Mouse (Mus musculus): Measurements from ENCODE around the gene Tgfbr3. TPM values are rescaled to one million over a fixed set of nuclear protein-coding genes. Genes with fewer than 3 reads are reported as not detected.
"Not testable (repeated sequence)": the region's sequence is repeated elsewhere in the genome, so short reads cannot be mapped to it uniquely, and the experiment has no call there.

Gene Tgfbr3
- polyA plus RNA-seq, 1 experiment from 2014 or later, result 7.1 TPM

GRCm38 (mm10) chr5:107253395-107253794 is 36.0 kb downstream of the Tgfbr3 start:
- 77% methylated on average over 3 of the region's 3 CpGs for whole genome bisulfite sequencing (ENCODE audit: insufficient replicate concordance)
- peaks cover 7% of the 10 kb centered on the region for H3K36me3 ChIP-seq
- H3K27ac ChIP-seq, result 0 out of 2 replicates have a peak overlapping the region, but pooled peaks have one; percentile 56
- H3K9ac ChIP-seq, result no peak overlapping the region
- H3K4me3 ChIP-seq (replicated peaks), result no peak overlapping the region
- no peak for DNase-seq
- peaks cover 40% of the 10 kb centered on the region for H3K4me1 ChIP-seq (replicated peaks)
- ATAC-seq (ENCODE audit: low read depth), result no peak
- H3K4me2 ChIP-seq, result no peak overlapping the region
- no peaks in the 10 kb centered on the region for H3K27me3 ChIP-seq
- H3K9me3 ChIP-seq (replicated peaks), result no peaks in the 10 kb centered on the region

- DNase-seq, result peak; percentile 45
- Histone ChIP-seq H3K4me1 (replicated peaks) (peaks cover 40% of the 10 kb centered on the region), H3K4me2 (no peak overlapping the region), H3K9me3 (replicated peaks) (no peaks in the 10 kb centered on the region), H3K27ac (peak overlapping the region; percentile 77), H3K4me3 (replicated peaks) (no peak overlapping the region), H3K27me3 (no peaks in the 10 kb centered on the region), H3K9ac (peak overlapping the region; percentile 44; the same call in 1 of the 2 replicates), H3K36me3 (peaks cover 7% of the 10 kb centered on the region; the same call in 1 of the 2 replicates)
- ATAC-seq (ENCODE audit: low read depth), result peak; percentile 83
- 24% methylated on average over 1 of the region's 1 CpGs for WGBS (ENCODE audit: insufficient replicate concordance)
These were observed 37.0 kb downstream of the Tgfbr3 start for GRCm38 (mm10) chr5:107252435-107252834.

- H3K36me3 ChIP-seq, result peaks cover 7% of the 10 kb centered on the region; the same call in 1 of the 2 replicates
- H3K27ac ChIP-seq, result peak overlapping the region; percentile 77
- H3K4me2 ChIP-seq, result 0 out of 2 replicates have a peak overlapping the region, but pooled peaks have one; percentile 1
- H3K4me1 ChIP-seq (replicated peaks), result peaks cover 40% of the 10 kb centered on the region
- DNase-seq (no peak), ATAC-seq (ENCODE audit: low read depth) (peak; percentile 35; the same call in 1 of the 2 replicates)
- H3K9me3 ChIP-seq (replicated peaks), result no peaks in the 10 kb centered on the region
- peak overlapping the region; percentile 44; the same call in 1 of the 2 replicates for H3K9ac ChIP-seq
- no peak overlapping the region for H3K4me3 ChIP-seq (replicated peaks)
- 22% methylated on average over 3 of the region's 3 CpGs for WGBS (ENCODE audit: insufficient replicate concordance)
- no peaks in the 10 kb centered on the region for H3K27me3 ChIP-seq
These were observed 37.6 kb downstream of the Tgfbr3 start for GRCm38 (mm10) chr5:107251751-107252305.

GRCm38 (mm10) chr5:107250548-107251272 is 38.7 kb downstream of the Tgfbr3 start:
- no peaks in the 10 kb centered on the region for H3K27me3 ChIP-seq
- H3K27ac ChIP-seq, result no peak overlapping the region
- H3K9me3 ChIP-seq (replicated peaks), result no peaks in the 10 kb centered on the region
- peaks cover 7% of the 10 kb centered on the region; the same call in 1 of the 2 replicates for H3K36me3 ChIP-seq
- peaks cover 40% of the 10 kb centered on the region for H3K4me1 ChIP-seq (replicated peaks)
- WGBS (ENCODE audit: insufficient replicate concordance), result 58% methylated on average over 19 of the region's 19 CpGs
- no peak overlapping the region for H3K9ac ChIP-seq
- DNase-seq, result no peak
- ATAC-seq (ENCODE audit: low read depth), result no peak
- peak overlapping the region; percentile 17; the same call in 1 of the 2 replicates for H3K4me2 ChIP-seq
- no peak overlapping the region for H3K4me3 ChIP-seq (replicated peaks)

- Histone ChIP-seq H3K9ac (no peak overlapping the region), H3K4me1 (replicated peaks) (peaks cover 50% of the 10 kb centered on the region), H3K4me2 (no peak overlapping the region), H3K9me3 (replicated peaks) (no peaks in the 10 kb centered on the region), H3K4me3 (replicated peaks) (no peak overlapping the region), H3K27me3 (no peaks in the 10 kb centered on the region), H3K36me3 (peaks cover 4% of the 10 kb centered on the region; the same call in 1 of the 2 replicates), H3K27ac (no peak overlapping the region)
- WGBS (ENCODE audit: insufficient replicate concordance), result 71% methylated on average over 6 of the region's 6 CpGs
- DNase-seq (no peak), ATAC-seq (ENCODE audit: low read depth) (no peak)
These were observed 40.7 kb downstream of the Tgfbr3 start for GRCm38 (mm10) chr5:107248732-107249131.

- not testable (repeated sequence) for DNase-seq; H3K4me3 ChIP-seq (replicated peaks)
- peaks cover 51% of the 10 kb centered on the region for H3K4me1 ChIP-seq (replicated peaks)
These were observed 41.1 kb downstream of the Tgfbr3 start for GRCm38 (mm10) chr5:107248302-107248701.

GRCm38 (mm10) chr5:107247786-107248185 is 41.6 kb downstream of the Tgfbr3 start:
- H3K27ac ChIP-seq, result no peak overlapping the region
- H3K4me1 ChIP-seq (replicated peaks), result peaks cover 51% of the 10 kb centered on the region
- H3K9me3 ChIP-seq (replicated peaks), result no peaks in the 10 kb centered on the region
- peaks cover 4% of the 10 kb centered on the region; the same call in 1 of the 2 replicates for H3K36me3 ChIP-seq
- H3K4me3 ChIP-seq (replicated peaks), result no peak overlapping the region
- no peak for ATAC-seq (ENCODE audit: low read depth)
- no peak overlapping the region for H3K4me2 ChIP-seq
- no peak for DNase-seq
- H3K27me3 ChIP-seq, result no peaks in the 10 kb centered on the region
- 74% methylated on average over 3 of the region's 3 CpGs for WGBS (ENCODE audit: insufficient replicate concordance)
- no peak overlapping the region for H3K9ac ChIP-seq

More at GRCm38 (mm10) chr5:107248302-107248701, 41.1 kb downstream of the Tgfbr3 start:
- not testable (repeated sequence) for H3K36me3 ChIP-seq; H3K9me3 ChIP-seq (replicated peaks); H3K27me3 ChIP-seq; H3K4me2 ChIP-seq; H3K9ac ChIP-seq; H3K27ac ChIP-seq; ATAC-seq (ENCODE audit: low read depth)
- WGBS (ENCODE audit: insufficient replicate concordance), result 86% methylated on average over 11 of the region's 11 CpGs

GRCm38 (mm10) chr5:107243445-107243844 is 46.0 kb downstream of the Tgfbr3 start:
- DNase-seq, result no peak
- H3K4me1 ChIP-seq (replicated peaks), result peaks cover 46% of the 10 kb centered on the region
- H3K27ac ChIP-seq, result peak overlapping the region; percentile 74
- H3K4me2 ChIP-seq, result 0 out of 2 replicates have a peak overlapping the region, but pooled peaks have one; percentile 28
- no peaks in the 10 kb centered on the region for H3K9me3 ChIP-seq (replicated peaks)
- H3K27me3 ChIP-seq, result no peaks in the 10 kb centered on the region
- ATAC-seq (ENCODE audit: low read depth), result peak; percentile 84
- H3K36me3 ChIP-seq, result no peaks in the 10 kb centered on the region
- H3K4me3 ChIP-seq (replicated peaks), result no peak overlapping the region
- H3K9ac ChIP-seq, result no peak overlapping the region
- 41% methylated on average over 2 of the region's 2 CpGs for WGBS (ENCODE audit: insufficient replicate concordance)

- ATAC-seq (ENCODE audit: low read depth) (peak; percentile 55; the same call in 1 of the 2 replicates), DNase-seq (no peak)
- Histone ChIP-seq H3K9ac (0 out of 2 replicates have a peak overlapping the region, but pooled peaks have one; percentile 28), H3K36me3 (no peaks in the 10 kb centered on the region), H3K4me1 (replicated peaks) (peaks cover 51% of the 10 kb centered on the region), H3K9me3 (replicated peaks) (no peaks in the 10 kb centered on the region), H3K27me3 (no peaks in the 10 kb centered on the region), H3K27ac (peak overlapping the region; percentile 74; the same call in 1 of the 2 replicates), H3K4me2 (peak overlapping the region; percentile 28; the same call in 1 of the 2 replicates), H3K4me3 (replicated peaks) (no peak overlapping the region)
- WGBS (ENCODE audit: insufficient replicate concordance), result 42% methylated on average over 4 of the region's 4 CpGs
These were observed 46.4 kb downstream of the Tgfbr3 start for GRCm38 (mm10) chr5:107242993-107243392.

- Histone ChIP-seq H3K36me3 (no peaks in the 10 kb centered on the region), H3K27me3 (no peaks in the 10 kb centered on the region), H3K27ac (0 out of 2 replicates have a peak overlapping the region, but pooled peaks have one; percentile 7), H3K4me2 (no peak overlapping the region), H3K9me3 (replicated peaks) (no peaks in the 10 kb centered on the region), H3K9ac (no peak overlapping the region), H3K4me1 (replicated peaks) (peaks cover 77% of the 10 kb centered on the region), H3K4me3 (replicated peaks) (no peak overlapping the region)
- ATAC-seq (ENCODE audit: low read depth), result no peak
- 66% methylated on average over 1 of the region's 1 CpGs for WGBS (ENCODE audit: insufficient replicate concordance)
- no peak for DNase-seq
These were observed 49.2 kb downstream of the Tgfbr3 start for GRCm38 (mm10) chr5:107240276-107240675.

GRCm38 (mm10) chr5:107237971-107238426 is 51.4 kb downstream of the Tgfbr3 start:
- DNase-seq (peak; percentile 35), ATAC-seq (ENCODE audit: low read depth) (peak; percentile 74)
- Histone ChIP-seq H3K9me3 (replicated peaks) (no peaks in the 10 kb centered on the region), H3K4me1 (replicated peaks) (peaks cover 79% of the 10 kb centered on the region), H3K9ac (peak overlapping the region; percentile 46), H3K4me2 (peak overlapping the region; percentile 23), H3K4me3 (replicated peaks) (no peak overlapping the region), H3K27ac (peak overlapping the region; percentile 78), H3K27me3 (no peaks in the 10 kb centered on the region), H3K36me3 (no peaks in the 10 kb centered on the region)
- 40% methylated on average over 7 of the region's 7 CpGs for WGBS (ENCODE audit: insufficient replicate concordance)

Data from liver, embryonic 13.5 days (tissue).